Mouse (Mus musculus) stomach, embryonic 14.5 days (tissue): ENCODE data around the gene Tbc1d10a. TPM values are rescaled to one million over a fixed set of nuclear protein-coding genes. Genes with fewer than 3 reads are reported as not detected.
A peak's percentile ranks its signal among the peaks of the same experiment; 100 is the strongest.

Experiments used
- ATAC-seq: fragments of 200-750 bp; cut with Nextera tagmentation; 2 replicates; pipeline ENCODE4 v1.8.0; 2017; ENCODE audit warnings: low read depth, moderate TSS enrichment; ENCODE audit not compliant: insufficient number of reproducible peaks, insufficient read depth, low FRiP score
- H3K27ac ChIP-seq: fragments of 300-500 bp; sonication (generic); 2 replicates; pipeline ENCODE4 v1.5.1; 2014; ENCODE audit warnings: mild to moderate bottlenecking, low read length, moderate library complexity, mixed read lengths
- H3K27me3 ChIP-seq: fragments of 300-500 bp; sonication (generic); 2 replicates; pipeline ENCODE4 v1.6.1; 2014; ENCODE audit warnings: low read length, control low read depth, mixed read lengths; ENCODE audit not compliant: control insufficient read depth, insufficient read depth
- H3K36me3 ChIP-seq: fragments of 300-500 bp; sonication (generic); 2 replicates; pipeline ENCODE4 v1.6.1; 2014; ENCODE audit warnings: mild to moderate bottlenecking, control low read depth, low read length, moderate library complexity, mixed read lengths; ENCODE audit not compliant: control insufficient read depth, insufficient read depth
- H3K4me1 ChIP-seq: fragments of 300-500 bp; sonication (generic); 2 replicates; pipeline ENCODE4 v1.6.1; 2014; ENCODE audit warnings: low read length, control low read depth, mixed read lengths; ENCODE audit not compliant: control insufficient read depth, insufficient read depth
- H3K4me2 ChIP-seq: fragments of 300-500 bp; sonication (generic); replicated peaks from 2 replicates; pipeline ENCODE4 v1.6.1; 2014; ENCODE audit warnings: low read depth, low read length, control low read depth
- H3K4me3 ChIP-seq: fragments of 300-500 bp; sonication (generic); 2 replicates; pipeline ENCODE4 v1.5.1; 2014; ENCODE audit warnings: low read depth, low read length, control low read depth
- H3K9ac ChIP-seq: fragments of 300-500 bp; sonication (generic); replicated peaks from 2 replicates; pipeline ENCODE4 v1.6.1; 2014; ENCODE audit warnings: low read depth, mild to moderate bottlenecking, control low read depth, low read length, moderate library complexity, mixed read lengths
- H3K9me3 ChIP-seq: fragments of 300-500 bp; sonication (generic); 2 replicates; pipeline ENCODE4 v1.6.1; 2016; ENCODE audit warnings: low read depth, low read length, control low read depth; ENCODE audit not compliant: control insufficient read depth
- WGBS: fragments of 180-500 bp; shearing (Covaris S2); extraction: QIAGEN DNeasy Blood & Tissue Kit; methylation state at CpG from one replicate; pipeline ENCODE4 v1.1.7; 2014; 5-methylcytosine and 5-hydroxymethylcytosine counted together
- microRNA-seq: library from miRNA; unstranded; fragments of <30 nt; microRNA quantifications from one replicate; pipeline ENCODE4, GENCODE M21; 2016
- polyA plus RNA-seq: library from polyadenylated mRNA; unstranded; fragments of >200 nt; fragmentation: Nextera tagmentation; extraction: Ambion mirVana; gene quantifications from 2 replicates; pipeline ENCODE4 v1.2.1, GENCODE M21; 2014

The Tbc1d10a gene
- polyA plus RNA-seq, 1 experiment from 2014 or later, result 17.2 TPM

DNA sequence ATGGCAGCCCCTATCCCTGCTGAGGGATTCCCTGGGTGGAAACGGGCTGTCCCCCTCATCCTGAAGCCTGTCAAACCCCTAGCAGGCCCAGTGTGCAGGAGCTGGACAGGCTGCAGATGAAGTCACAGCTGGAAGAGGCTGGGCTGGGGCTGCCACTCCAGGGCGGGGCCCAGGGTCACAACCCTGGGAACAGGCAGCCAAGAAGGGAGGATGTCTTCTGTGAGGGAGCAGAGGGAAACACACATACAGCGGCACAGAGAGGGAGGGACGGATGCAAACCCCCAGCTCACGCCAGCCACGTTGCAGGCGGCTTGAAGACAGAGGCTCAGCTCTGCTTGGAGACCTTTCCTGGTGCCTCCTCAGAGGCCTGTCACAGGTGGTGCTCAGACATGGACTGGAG, 77.5 kb downstream of the Tbc1d10a start:
- H3K9ac ChIP-seq, result no peak overlapping the region

More for the DNA sequence above, 77.5 kb downstream of the Tbc1d10a start:
- no peaks in the 10 kb centered on the region for H3K9me3 ChIP-seq
- no peak overlapping the region for H3K4me2 ChIP-seq
- H3K4me1 ChIP-seq, result peaks cover 39% of the 10 kb centered on the region
- WGBS, result 49% methylated on average over 7 of the region's 7 CpGs
- no peak overlapping the region for H3K4me3 ChIP-seq
- ATAC-seq, result no peak
- peak overlapping the region; percentile 17; the same call in 1 of the 2 replicates for H3K27ac ChIP-seq
- H3K36me3 ChIP-seq, result no peaks in the 10 kb centered on the region
- no peaks in the 10 kb centered on the region for H3K27me3 ChIP-seq

Small RNA genes within 50 kb of the gene (microRNA-seq; reads per million reads assigned to microRNA genes)
- 2.6 reads per million, percentile 2 among the genes with 10 or more reads in this experiment for gene Mir3060

Other genes with a start within 250 kb of the Tbc1d10a start
- gene Pes1, start 222.8 kb upstream of the Tbc1d10a start, polyA plus RNA-seq, result 62.0 and 64.9 TPM in 2 replicates
- 0.22 and 0.29 TPM in 2 replicates for gene 4930556J24Rik, start 210.0 kb upstream of the Tbc1d10a start, polyA plus RNA-seq
- 13.1 and 15.3 TPM in 2 replicates for gene Gal3st1, start 203.2 kb upstream of the Tbc1d10a start, polyA plus RNA-seq
- 0.51 and 0.76 TPM in 2 replicates for gene Sec14l4, start 155.3 kb upstream of the Tbc1d10a start, polyA plus RNA-seq
- gene Sec14l3, start 121.9 kb upstream of the Tbc1d10a start, polyA plus RNA-seq, result not detected in 2 replicates
- 14.5 and 15.5 TPM in 2 replicates for gene Mtfp1, start 91.3 kb upstream of the Tbc1d10a start, polyA plus RNA-seq
- 1.4 and 1.7 TPM in 2 replicates for gene Sec14l2, start 63.4 kb upstream of the Tbc1d10a start, polyA plus RNA-seq
- 32.3 and 32.7 TPM in 2 replicates for gene Rnf215, start 51.6 kb upstream of the Tbc1d10a start, polyA plus RNA-seq
- gene Ccdc157, start 26.5 kb upstream of the Tbc1d10a start, polyA plus RNA-seq, result 4.4 and 5.7 TPM in 2 replicates
- 55.3 and 59.2 TPM in 2 replicates for gene Sf3a1, start 26.4 kb upstream of the Tbc1d10a start, polyA plus RNA-seq
- gene Castor1, start 31.4 kb downstream of the Tbc1d10a start, polyA plus RNA-seq, result 2.6 and 3.3 TPM in 2 replicates
- gene Osm, start 49.6 kb downstream of the Tbc1d10a start, polyA plus RNA-seq, result 0.18 TPM in 1 of 2 replicates, not detected in the other
- gene Lif, start 70.8 kb downstream of the Tbc1d10a start, polyA plus RNA-seq, result 0.30 and 0.32 TPM in 2 replicates